Mouse (Mus musculus): ENCODE data around the gene Slc44a2. TPM values are rescaled to one million over a fixed set of nuclear protein-coding genes. Genes with fewer than 3 reads are reported as not detected.

Slc44a2 gene
- 330 TPM for total RNA-seq (2023)

GRCm38 (mm10) chr9:21320619-21321512, at the start of gene Slc44a2:
Slc44a2 (plus strand) TSS chr9:21320698.

DNA sequence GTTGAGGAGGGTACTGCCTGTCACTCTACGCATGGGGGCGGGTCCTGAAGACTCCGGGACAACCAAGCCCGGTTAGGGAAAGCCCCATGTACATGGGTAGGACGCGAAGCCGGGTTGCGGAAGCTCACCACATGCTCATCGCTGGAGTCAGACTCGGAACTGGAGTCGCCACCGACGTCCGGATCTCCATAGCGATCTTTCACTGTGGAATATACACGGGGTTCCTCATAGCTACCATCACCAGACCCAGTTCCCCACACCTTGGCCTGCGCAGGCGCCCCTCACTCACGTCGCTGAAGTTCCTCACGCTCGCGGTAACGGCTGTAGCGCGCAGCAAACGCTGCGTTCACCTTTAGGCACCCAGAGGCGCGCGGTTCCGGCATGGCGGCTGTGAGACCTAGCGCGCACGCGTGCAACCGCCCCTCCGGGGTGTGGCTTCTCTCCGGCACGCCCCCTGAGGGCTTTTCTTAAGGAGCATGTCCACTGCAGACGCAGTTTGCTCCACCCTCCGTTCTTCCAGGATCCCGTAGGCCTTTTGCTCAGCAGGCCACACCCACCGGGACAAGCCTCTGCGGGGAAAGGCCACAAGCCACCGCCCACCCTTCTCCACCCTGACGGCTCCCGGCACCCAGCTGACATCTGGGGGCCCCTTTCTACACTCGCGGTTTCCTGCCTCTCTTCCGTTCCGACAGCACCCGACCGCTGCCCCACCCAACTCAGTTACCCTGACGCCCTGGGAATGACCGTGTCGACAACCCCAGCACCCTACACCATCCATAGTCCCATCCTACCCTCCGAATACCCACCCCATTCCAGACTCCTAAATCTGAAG, 32.7 kb upstream of the Slc44a2 start, which contains the start of gene Kri1:
TSS of gene Kri1 (minus strand) at position 399 of the 832 bp plus-strand sequence.

DNA sequence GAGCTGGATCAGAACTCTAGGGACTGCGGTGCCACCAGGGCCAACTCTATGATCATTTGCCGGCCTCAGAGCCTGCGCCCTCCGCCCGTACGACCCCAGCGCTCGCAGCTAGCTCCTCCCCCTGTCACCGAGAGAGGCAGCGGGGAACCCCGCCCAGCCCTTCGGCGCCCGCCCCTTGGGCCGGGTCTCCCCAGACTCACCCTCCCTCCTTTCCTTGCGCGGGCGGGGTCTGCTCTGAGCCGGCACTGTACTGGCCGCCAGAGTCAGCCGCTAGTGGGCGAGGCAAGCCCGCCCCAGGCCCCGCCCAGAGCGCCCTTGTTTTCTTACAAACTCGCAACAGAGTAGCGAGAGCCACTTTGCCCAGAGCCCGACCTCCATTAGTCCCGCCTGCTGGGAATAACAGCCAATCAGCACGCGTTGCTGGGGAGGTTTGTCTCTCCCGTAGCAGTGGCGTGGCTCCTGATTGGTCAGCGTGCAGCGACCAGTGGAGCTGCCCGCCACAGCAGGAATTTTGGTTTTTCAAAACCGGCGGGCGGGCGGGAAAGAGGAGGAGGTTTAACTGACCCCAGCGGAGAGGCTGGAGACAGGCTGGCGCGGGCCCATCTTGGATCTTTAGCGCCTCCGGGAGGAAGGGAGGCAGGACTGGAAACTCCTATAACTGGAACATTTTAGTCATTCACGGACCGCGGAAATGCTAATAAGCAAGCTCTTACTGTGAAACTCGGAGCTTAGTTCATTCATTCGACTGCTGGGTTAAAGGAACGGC, 29.3 kb upstream of the Slc44a2 start, which contains the start of gene Cdkn2d:
TSS of gene Cdkn2d (minus strand) at position 386 of the 766 bp plus-strand sequence.

GRCm38 (mm10) chr9:21312134-21312533, 8.4 kb upstream of the Slc44a2 start, which contains the start of gene Ap1m2:
Ap1m2 (minus strand) TSS chr9:21312337.

GRCm38 (mm10) chr9:21367357-21368111, 47.0 kb downstream of the Slc44a2 start, which contains the start of gene Ilf3:
Ilf3 (plus strand) TSS chr9:21367871.

Other genes with a start within 250 kb of the Slc44a2 start
- gene Gm49373, start 247.6 kb upstream of the Slc44a2 start, total RNA-seq (2023), result 1.5 TPM
- 26.2 TPM for gene Fdx1l, start 247.1 kb upstream of the Slc44a2 start, total RNA-seq (2023)
- 13.0 TPM for gene Gm38431, start 228.7 kb upstream of the Slc44a2 start, total RNA-seq (2023)
- gene Raver1, start 228.7 kb upstream of the Slc44a2 start, total RNA-seq (2023), result 116 TPM
- gene Tyk2, start 189.5 kb upstream of the Slc44a2 start, total RNA-seq (2023), result 50.5 TPM
- 138 TPM for gene Cdc37, start 170.7 kb upstream of the Slc44a2 start, total RNA-seq (2023)
- 1.6 TPM for gene Pde4a, start 155.0 kb upstream of the Slc44a2 start, total RNA-seq (2023)
- 24.0 TPM for gene Keap1, start 81.3 kb upstream of the Slc44a2 start, total RNA-seq (2023)
- gene S1pr5, start 72.3 kb upstream of the Slc44a2 start, total RNA-seq (2023), result 0.29 TPM
- gene Atg4d, start 55.4 kb upstream of the Slc44a2 start, total RNA-seq (2023), result 52.4 TPM
- gene Kri1, start 32.7 kb upstream of the Slc44a2 start, total RNA-seq (2023), result 136 TPM
- 40.4 TPM for gene Cdkn2d, start 29.3 kb upstream of the Slc44a2 start, total RNA-seq (2023)
- gene Ap1m2, start 8.4 kb upstream of the Slc44a2 start, total RNA-seq (2023), result 5.3 TPM
- 138 TPM for gene Ilf3, start 47.2 kb downstream of the Slc44a2 start, total RNA-seq (2023)
- gene Qtrt1, start 91.1 kb downstream of the Slc44a2 start, total RNA-seq (2023), result 65.5 TPM
- 360 TPM for gene Dnm2, start 104.2 kb downstream of the Slc44a2 start, total RNA-seq (2023)
- 0.64 TPM for gene Tmed1, start 189.6 kb downstream of the Slc44a2 start, total RNA-seq (2023)
- gene AB124611, start 205.5 kb downstream of the Slc44a2 start, total RNA-seq (2023), result 62.5 TPM
- 66.6 TPM for gene Carm1, start 226.2 kb downstream of the Slc44a2 start, total RNA-seq (2023)